Mouse (Mus musculus): ENCODE results near the gene Ube2a. TPM values are rescaled to one million over a fixed set of nuclear protein-coding genes. Genes with fewer than 3 reads are reported as not detected.
"Not testable (repeated sequence)": the region's sequence is repeated elsewhere in the genome, so short reads cannot be mapped to it uniquely, and the experiment has no call there.

Gene Ube2a
- polyA plus RNA-seq, 1 experiment from 2014 or later = 104 TPM

DNA sequence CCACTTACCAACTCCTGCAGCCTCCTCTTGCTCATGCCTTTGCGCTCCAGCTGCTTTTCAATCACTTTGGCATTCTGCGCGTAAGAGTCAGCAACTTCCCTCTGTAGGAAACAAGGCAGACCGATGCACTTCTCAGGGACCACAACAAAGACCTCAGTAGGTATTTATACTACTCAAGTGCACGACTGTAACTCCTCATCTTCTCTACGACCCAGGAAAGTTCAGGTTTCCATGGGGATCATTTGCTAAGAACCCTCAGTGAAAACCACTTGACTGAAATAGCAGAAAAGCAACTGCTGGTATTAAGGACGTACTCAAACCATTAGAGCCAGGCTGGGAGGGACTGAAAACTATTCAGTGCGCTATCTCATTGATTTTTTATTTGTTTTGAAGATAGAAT lies 21.1 kb upstream of the Ube2a start:
- whole genome bisulfite sequencing = 78% methylated on average over 8 of the region's 8 CpGs
- no peak overlapping the region for H3K4me2 ChIP-seq
- H3K9me3 ChIP-seq = no peaks in the 10 kb centered on the region
- H3K27ac ChIP-seq = no peak overlapping the region
- no peak overlapping the region for H3K9ac ChIP-seq
- no peak for ATAC-seq (replicated peaks)
- H3K4me1 ChIP-seq = no peaks in the 10 kb centered on the region
- H3K36me3 ChIP-seq (replicated peaks) = no peaks in the 10 kb centered on the region
- no peak overlapping the region for H3K4me3 ChIP-seq
- no peaks in the 10 kb centered on the region for H3K27me3 ChIP-seq (replicated peaks)

DNA sequence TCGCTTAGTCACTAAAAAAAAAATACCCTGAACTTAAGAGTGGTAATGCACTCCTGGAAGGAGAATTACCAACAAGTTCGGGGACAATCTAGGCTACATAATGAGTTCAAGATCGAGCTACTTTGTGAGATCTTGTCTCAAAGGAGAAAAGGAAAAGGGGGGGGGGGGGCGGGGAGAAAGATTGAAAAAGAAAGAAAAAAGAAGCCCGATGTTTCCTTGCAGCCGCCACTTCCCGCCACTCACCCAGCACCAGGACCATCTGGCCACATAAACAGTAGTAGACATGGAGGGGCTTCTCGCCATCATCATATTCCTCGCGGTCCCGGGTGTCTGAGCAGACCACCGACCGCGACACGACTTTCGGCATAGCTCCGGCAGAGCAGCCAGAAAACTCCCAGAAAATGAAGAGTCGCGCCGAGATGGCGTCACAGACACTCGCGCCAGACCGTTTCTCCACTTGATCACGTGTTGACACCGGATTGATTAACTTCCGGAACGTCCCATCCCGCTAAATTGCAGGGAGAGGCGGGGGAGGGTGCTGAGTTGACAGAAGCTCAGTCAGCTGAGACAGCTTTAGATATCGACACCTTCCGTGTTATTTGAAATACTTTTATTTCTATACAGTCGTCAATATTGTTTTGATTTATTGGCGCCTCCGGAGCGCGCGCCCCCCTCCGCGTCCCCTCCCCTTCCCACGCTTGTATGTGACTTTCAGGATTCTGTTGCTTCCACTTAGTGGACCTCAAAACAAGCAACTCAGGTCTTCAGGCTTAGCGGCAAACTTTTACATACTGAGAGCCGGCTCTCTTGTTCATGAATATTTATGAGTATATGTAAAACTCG lies 9.7 kb upstream of the Ube2a start:
- peak overlapping the region; percentile 35; the same call in 1 of the 2 replicates for H3K9ac ChIP-seq
- 22% methylated on average over 44 of the region's 44 CpGs for WGBS
- no peaks in the 10 kb centered on the region for H3K36me3 ChIP-seq (replicated peaks)
- no peaks in the 10 kb centered on the region for H3K27me3 ChIP-seq (replicated peaks)
- H3K4me2 ChIP-seq = peak overlapping the region; percentile 48
- H3K4me3 ChIP-seq = peak overlapping the region; percentile 46
- peaks cover 12% of the 10 kb centered on the region for H3K4me1 ChIP-seq
- H3K27ac ChIP-seq = peak overlapping the region; percentile 70
- ATAC-seq (replicated peaks) = peak; percentile 92
- no peaks in the 10 kb centered on the region for H3K9me3 ChIP-seq

DNA sequence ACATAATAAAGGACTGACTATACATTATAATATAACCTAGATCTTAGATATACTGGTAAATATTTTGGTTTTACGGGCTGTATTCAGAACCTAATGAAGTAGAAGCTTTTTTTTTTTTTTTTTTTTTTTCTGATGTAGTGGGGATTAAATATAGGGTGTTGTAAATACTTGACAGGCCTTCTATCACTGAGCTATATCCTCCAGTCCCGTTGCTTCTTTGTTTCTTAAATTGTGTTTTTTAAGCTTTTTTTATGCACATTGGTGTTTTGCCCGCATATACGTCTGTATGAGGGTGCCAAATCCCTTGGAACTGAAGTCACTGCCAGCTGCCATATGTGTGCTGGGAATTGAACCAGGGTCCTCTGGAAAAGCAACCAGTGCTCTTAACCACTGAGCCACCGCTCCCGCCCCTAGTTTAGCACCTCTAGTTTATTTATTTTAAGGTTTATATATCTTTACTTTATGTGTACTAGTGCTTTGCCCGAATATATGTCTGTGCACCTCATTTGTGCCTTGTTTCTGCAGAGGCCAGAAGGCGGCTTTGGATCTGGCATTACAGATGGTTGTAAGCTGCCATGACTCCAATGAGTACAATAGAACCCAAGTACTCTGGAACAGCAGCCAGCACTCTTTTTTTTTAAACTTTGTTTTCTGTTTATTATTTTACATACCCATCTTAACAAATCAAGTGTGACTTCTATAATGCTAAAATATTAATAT lies 8.9 kb upstream of the Ube2a start:
- no peak overlapping the region for H3K27ac ChIP-seq

DNA sequence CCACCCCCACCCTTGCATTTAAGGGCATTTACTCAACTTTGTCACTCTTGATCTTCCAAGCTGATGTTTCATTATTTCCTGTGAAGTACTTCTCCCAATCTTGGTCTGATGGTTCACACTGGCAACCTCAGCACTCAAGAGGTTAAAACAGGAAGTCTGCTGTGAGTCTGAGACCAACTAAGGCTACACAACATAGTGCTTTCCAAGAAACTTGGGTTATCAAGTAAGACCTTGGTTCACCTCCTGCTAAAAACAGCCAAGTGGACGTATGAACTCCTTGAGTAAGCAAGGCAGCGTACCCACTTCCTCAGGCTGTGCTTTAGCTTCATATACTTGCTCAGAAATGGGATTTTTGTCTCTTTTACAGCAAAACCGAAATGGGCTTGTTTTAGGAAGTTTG lies 3.3 kb upstream of the Ube2a start:
- H3K36me3 ChIP-seq (replicated peaks) = no peaks in the 10 kb centered on the region
- H3K4me2 ChIP-seq = no peak overlapping the region
- no peaks in the 10 kb centered on the region for H3K27me3 ChIP-seq (replicated peaks)
- no peak for ATAC-seq (replicated peaks)
- H3K4me3 ChIP-seq = no peak overlapping the region
- 76% methylated on average over 3 of the region's 3 CpGs for whole genome bisulfite sequencing
- no peak overlapping the region for H3K27ac ChIP-seq
- H3K4me1 ChIP-seq = peaks cover 1% of the 10 kb centered on the region
- no peak overlapping the region for H3K9ac ChIP-seq
- no peaks in the 10 kb centered on the region for H3K9me3 ChIP-seq

More for the DNA sequence above, 8.9 kb upstream of the Ube2a start:
- no peak for ATAC-seq (replicated peaks)
- Histone ChIP-seq H3K9ac (0 out of 2 replicates have a peak overlapping the region, but pooled peaks have one; percentile 35), H3K4me3 (peak overlapping the region; percentile 46), H3K27me3 (replicated peaks) (no peaks in the 10 kb centered on the region), H3K4me1 (peaks cover 12% of the 10 kb centered on the region), H3K4me2 (peak overlapping the region; percentile 39), H3K36me3 (replicated peaks) (no peaks in the 10 kb centered on the region), H3K9me3 (no peaks in the 10 kb centered on the region)
- 55% methylated on average over 8 of the region's 8 CpGs for WGBS

DNA sequence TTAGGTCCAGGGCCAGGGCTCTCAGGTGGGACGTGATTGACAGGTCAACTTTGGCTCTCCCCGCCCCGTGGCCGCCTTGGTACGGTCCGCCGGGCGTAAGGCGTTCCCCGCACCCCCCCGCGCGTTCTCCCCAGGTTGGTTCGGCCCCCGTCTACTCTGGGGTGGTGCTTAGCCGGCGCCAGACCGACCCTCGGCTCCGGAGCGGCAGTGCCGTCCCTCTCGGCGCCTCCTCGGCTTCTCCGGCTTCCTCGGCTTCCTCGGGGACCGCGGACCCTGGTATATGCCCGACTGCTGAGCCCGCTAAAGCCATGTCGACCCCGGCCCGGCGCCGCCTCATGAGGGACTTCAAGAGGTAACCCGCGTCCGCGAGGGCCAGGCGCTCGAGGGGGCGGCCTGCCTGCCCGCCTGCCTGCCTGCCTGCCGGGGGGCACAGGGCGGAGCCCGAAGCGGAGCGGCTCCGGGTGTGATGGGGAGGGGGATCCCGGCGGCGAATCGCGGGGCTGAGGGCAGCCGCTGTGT lies 537 bp downstream of the Ube2a start:
- 19% methylated on average over 57 of the region's 57 CpGs for WGBS
- H3K27me3 ChIP-seq (replicated peaks) = no peaks in the 10 kb centered on the region
- peak overlapping the region; percentile 71 for H3K4me3 ChIP-seq
- H3K9ac ChIP-seq = peak overlapping the region; percentile 78
- H3K4me2 ChIP-seq = peak overlapping the region; percentile 54
- no peaks in the 10 kb centered on the region for H3K9me3 ChIP-seq
- H3K27ac ChIP-seq = peak overlapping the region; percentile 82
- ATAC-seq (replicated peaks) = peak; percentile 97
- H3K4me1 ChIP-seq = peaks cover 4% of the 10 kb centered on the region
- H3K36me3 ChIP-seq (replicated peaks) = no peaks in the 10 kb centered on the region

DNA sequence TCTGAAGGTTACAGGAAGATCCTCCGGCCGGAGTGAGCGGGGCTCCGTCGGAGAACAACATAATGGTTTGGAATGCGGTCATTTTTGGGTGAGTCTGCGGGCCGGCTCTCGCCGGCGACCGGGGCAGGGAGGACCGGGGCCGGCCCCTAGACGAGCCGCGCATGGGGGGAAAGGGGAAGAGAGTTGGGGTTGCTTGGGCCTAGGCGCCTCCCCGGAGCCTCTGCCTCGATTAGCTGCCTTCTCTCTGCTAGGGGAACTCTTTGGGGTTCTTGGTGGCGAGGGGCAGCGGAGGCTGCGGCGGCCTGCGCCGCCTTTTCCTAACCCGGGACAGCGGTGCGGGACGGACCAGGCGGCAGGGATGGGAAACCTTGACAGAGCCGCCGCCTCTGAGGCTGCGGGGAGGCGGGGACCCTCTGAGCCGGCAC lies 1.0 kb downstream of the Ube2a start:
- H3K4me2 ChIP-seq = peak overlapping the region; percentile 54
- ATAC-seq (replicated peaks) = peak; percentile 69
- no peaks in the 10 kb centered on the region for H3K27me3 ChIP-seq (replicated peaks)
- H3K4me1 ChIP-seq = peaks cover 4% of the 10 kb centered on the region
- H3K9ac ChIP-seq = peak overlapping the region; percentile 78
- no peaks in the 10 kb centered on the region for H3K36me3 ChIP-seq (replicated peaks)
- H3K9me3 ChIP-seq = no peaks in the 10 kb centered on the region
- peak overlapping the region; percentile 82 for H3K27ac ChIP-seq
- 16% methylated on average over 35 of the region's 36 CpGs for WGBS
- peak overlapping the region; percentile 71 for H3K4me3 ChIP-seq

DNA sequence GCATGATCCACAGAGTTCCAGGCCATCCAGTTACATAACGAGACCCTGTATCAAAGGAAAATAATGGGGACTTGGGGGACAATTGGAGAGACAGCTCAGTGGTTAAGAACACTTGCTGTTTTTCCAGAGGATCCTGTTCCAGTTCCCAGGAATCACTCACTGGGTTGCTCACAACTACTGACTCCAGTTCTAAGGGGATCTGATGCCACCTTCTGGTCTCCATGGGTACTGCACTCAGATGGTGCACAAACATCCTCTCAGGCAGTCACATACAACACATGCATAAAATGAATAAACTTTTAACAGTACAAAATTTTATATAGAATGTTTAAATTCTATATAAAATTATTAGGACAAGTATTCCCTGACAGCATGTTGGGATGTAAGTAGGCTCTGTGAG lies 11.0 kb downstream of the Ube2a start:
- Histone ChIP-seq H3K27me3 (replicated peaks) (no peaks in the 10 kb centered on the region), H3K4me1 (no peaks in the 10 kb centered on the region), H3K36me3 (replicated peaks) (no peaks in the 10 kb centered on the region), H3K9ac (no peak overlapping the region), H3K9me3 (no peaks in the 10 kb centered on the region), H3K4me2 (no peak overlapping the region), H3K27ac (no peak overlapping the region), H3K4me3 (no peak overlapping the region)
- no peak for ATAC-seq (replicated peaks)
- WGBS = 88% methylated on average over 1 of the region's 1 CpGs

DNA sequence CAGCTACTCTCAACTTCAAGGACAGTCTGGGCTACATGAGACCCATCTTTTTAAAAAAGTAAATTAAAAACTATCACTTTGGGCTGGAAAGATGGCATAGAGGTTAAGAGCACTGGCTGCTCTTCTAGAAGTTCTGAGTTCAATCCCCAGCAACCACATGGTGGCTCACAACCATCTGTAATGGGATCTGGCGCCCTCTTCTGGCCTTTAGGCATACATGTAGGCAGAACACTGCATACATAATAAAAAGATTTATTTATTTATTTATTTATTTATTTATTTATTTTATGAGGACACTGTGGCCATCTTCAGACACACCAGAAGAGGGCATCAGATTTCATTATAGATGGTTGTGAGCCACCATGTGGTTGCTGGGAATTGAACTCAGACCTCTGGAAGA lies 25.2 kb downstream of the Ube2a start:
- 25% methylated on average over 1 of the region's 1 CpGs for WGBS
- ATAC-seq (replicated peaks) = not testable (repeated sequence)

DNA sequence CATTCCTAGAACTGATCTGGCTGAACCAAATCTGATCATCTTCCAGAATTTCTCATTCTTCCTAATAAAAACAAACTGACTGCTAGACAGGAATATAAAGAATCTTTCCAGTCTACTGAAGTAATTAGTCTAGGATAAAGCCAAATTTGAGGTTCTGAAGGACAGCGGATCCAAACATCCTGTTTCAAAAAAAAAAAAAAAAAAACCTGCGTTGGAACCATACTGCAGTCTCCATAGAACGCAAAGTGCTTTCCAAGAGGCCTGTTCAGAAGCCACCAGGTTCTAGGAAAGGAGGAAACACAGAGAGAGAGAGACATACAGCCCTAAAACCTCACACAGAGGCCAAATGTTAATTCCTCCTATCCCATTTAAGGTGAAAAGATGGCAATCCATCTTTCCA lies 28.0 kb downstream of the Ube2a start:
- 31% methylated on average over 3 of the region's 3 CpGs for WGBS
- peak overlapping the region; percentile 69 for H3K9ac ChIP-seq

More for the DNA sequence above, 25.2 kb downstream of the Ube2a start:
- H3K9me3 ChIP-seq; H3K27me3 ChIP-seq (replicated peaks); H3K36me3 ChIP-seq (replicated peaks); H3K4me1 ChIP-seq; H3K9ac ChIP-seq; H3K4me3 ChIP-seq; H3K27ac ChIP-seq; H3K4me2 ChIP-seq: not testable (repeated sequence)

DNA sequence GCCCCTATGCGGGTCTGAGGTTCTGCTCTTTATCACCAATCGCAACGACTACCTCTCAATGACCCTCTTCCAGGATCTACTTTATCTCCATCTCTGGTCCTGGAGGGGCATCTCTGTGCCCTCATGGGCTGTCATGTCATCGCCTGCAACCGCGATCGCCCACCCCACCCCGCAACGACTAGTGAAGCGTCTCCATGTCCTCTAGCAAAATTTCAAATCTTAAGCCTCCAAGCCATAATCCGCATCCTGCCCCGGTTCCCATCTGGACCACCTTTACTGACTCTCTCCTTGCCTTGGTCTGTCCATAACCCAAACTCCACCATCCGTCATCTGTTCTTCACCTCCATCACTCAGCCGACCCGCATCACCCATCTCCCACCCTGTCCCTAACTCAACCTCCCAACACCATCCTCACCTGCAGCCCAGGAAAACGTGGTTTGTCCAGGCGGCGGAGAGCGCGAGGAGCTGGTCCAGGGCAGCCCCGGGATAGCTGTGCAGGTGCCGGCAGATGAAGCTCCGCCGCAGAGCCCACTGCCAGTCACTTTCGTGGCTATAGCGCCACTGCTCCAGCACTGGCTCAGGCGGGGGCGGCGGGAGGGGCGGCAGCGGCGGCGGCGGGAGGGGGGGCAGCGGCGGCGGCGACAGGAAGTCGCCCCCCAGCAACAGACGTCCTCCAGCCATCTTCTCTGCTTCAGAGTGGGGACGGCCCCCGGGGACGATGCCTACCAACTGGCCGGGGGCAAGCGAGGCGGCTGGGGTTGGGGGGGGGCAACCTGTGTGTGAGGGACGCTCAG lies 28.8 kb downstream of the Ube2a start, which contains the start of gene Nkrf:
TSS of gene Nkrf (minus strand) at position 579 of the 794 bp plus-strand sequence.
- Histone ChIP-seq H3K36me3 (replicated peaks) (no peaks in the 10 kb centered on the region), H3K4me2 (peak within 1 kb of the TSS; percentile 48), H3K27me3 (replicated peaks) (no peaks in the 10 kb centered on the region), H3K4me1 (peaks cover 6% of the 10 kb centered on the region; the same call in 1 of the 2 replicates), H3K9ac (peak within 1 kb of the TSS; percentile 69), H3K4me3 (peak within 1 kb of the TSS; percentile 57), H3K27ac (peak within 1 kb of the TSS; percentile 88), H3K9me3 (no peaks in the 10 kb centered on the region)
- 22% methylated on average over 39 of the region's 47 CpGs for WGBS
- ATAC-seq (replicated peaks) = peak; percentile 83

More for the DNA sequence above, 28.0 kb downstream of the Ube2a start:
- Histone ChIP-seq H3K4me2 (peak overlapping the region; percentile 48), H3K27me3 (replicated peaks) (no peaks in the 10 kb centered on the region), H3K4me3 (peak overlapping the region; percentile 57), H3K27ac (peak overlapping the region; percentile 88), H3K36me3 (replicated peaks) (no peaks in the 10 kb centered on the region), H3K9me3 (no peaks in the 10 kb centered on the region), H3K4me1 (peaks cover 6% of the 10 kb centered on the region; the same call in 1 of the 2 replicates)
- no peak for ATAC-seq (replicated peaks)

DNA sequence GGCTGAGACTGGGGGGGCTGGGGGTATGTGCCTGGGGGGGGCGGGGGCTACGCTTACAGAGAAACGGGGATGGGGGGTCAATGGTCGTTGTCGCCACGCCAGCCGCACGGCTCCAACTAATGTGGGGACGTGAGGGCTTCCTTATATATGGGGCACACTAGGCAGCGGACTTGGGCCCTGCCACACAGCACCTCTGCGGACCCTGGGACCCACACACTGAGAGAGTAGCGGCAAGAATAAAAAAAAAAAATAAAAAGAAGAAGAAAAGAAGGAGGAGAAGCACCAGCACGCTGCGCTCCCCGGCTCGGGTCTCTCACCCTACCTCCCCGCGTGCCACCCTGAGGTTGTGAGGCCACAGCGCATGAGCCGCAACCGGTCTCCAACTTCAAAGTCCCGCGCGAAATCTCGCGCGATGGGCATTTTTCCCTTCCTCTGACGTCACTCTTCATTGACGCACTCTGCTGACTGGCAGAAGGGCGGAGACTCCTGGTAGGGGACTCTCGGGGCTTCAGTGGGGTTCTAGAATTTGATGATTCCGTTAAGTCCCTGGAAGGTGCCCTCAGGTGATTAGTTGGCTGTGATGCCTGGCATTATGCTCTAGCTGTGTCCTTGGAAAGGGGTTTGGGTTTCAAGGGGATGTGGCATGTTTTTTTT lies 29.5 kb downstream of the Ube2a start:
- H3K27me3 ChIP-seq (replicated peaks) = no peaks in the 10 kb centered on the region
- peak overlapping the region; percentile 88 for H3K27ac ChIP-seq
- peak; percentile 95 for ATAC-seq (replicated peaks)
- 25% methylated on average over 32 of the region's 32 CpGs for WGBS
- no peaks in the 10 kb centered on the region for H3K9me3 ChIP-seq
- H3K4me3 ChIP-seq = peak overlapping the region; percentile 57
- H3K4me1 ChIP-seq = peaks cover 6% of the 10 kb centered on the region; the same call in 1 of the 2 replicates
- peak overlapping the region; percentile 69 for H3K9ac ChIP-seq
- H3K4me2 ChIP-seq = peak overlapping the region; percentile 48
- no peaks in the 10 kb centered on the region for H3K36me3 ChIP-seq (replicated peaks)
